Mouse (Mus musculus): Measurements from ENCODE around the gene Fbxo31. TPM values are rescaled to one million over a fixed set of nuclear protein-coding genes. Genes with fewer than 3 reads are reported as not detected.

Fbxo31 gene
- polyA plus RNA-seq, 1 experiment from 2014 or later, result 37.5 TPM

DNA sequence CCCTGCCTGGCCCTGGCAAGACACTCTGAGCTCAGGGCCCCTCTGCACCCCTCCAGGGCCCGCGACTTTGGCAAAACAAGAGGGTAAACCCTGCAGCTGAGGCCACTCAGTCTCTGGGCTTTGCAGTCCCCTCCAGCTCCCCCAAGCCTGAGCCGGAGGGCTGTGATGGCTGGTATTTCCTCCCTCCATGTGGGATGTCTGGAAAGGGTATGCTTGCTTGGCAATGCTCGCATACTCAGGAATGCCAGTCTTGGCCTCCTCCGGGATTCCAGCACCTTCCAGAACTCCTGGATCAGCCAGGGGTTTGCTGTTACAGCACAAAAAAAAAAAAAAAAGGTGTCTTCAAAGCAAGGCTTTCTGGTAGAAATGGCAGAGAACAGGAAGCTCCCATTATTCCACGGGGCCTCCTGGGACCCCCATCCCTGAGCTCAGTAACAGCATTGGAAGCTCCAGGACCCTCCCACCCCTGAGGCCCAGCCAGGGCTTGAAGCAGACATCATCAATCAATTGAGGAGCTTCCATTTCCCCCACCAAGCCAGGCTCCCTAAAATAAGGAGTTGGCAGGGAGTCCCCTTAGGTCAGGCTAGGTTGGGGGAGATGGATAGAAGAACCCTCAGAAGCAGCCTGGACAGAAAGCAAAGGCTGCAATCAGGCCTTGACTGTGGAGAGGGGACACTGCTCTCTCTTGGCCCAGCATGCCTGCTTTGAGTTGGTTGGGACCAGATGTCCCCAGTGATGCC is 51.6 kb downstream of the Fbxo31 start:
- H3K9me3 ChIP-seq (ENCODE audit: control insufficient read depth, low read length), result no peaks in the 10 kb centered on the region
- 61% methylated on average over 6 of the region's 6 CpGs for WGBS
- H3K4me3 ChIP-seq (ENCODE audit: low read length), result no peak overlapping the region
- no peaks in the 10 kb centered on the region for H3K27me3 ChIP-seq (replicated peaks; ENCODE audit: control insufficient read depth, insufficient read depth, low read length)
- no peak overlapping the region for H3K27ac ChIP-seq (ENCODE audit: low read depth, low read length)
- H3K4me2 ChIP-seq (ENCODE audit: low read length), result no peak overlapping the region
- H3K9ac ChIP-seq (ENCODE audit: low read depth, low read length), result no peak overlapping the region
- no peaks in the 10 kb centered on the region for H3K36me3 ChIP-seq (ENCODE audit: control insufficient read depth, insufficient read depth, low read length)
- no peak for ATAC-seq
- H3K4me1 ChIP-seq (ENCODE audit: control insufficient read depth, insufficient read depth, low read depth, low read length), result no peaks in the 10 kb centered on the region

DNA sequence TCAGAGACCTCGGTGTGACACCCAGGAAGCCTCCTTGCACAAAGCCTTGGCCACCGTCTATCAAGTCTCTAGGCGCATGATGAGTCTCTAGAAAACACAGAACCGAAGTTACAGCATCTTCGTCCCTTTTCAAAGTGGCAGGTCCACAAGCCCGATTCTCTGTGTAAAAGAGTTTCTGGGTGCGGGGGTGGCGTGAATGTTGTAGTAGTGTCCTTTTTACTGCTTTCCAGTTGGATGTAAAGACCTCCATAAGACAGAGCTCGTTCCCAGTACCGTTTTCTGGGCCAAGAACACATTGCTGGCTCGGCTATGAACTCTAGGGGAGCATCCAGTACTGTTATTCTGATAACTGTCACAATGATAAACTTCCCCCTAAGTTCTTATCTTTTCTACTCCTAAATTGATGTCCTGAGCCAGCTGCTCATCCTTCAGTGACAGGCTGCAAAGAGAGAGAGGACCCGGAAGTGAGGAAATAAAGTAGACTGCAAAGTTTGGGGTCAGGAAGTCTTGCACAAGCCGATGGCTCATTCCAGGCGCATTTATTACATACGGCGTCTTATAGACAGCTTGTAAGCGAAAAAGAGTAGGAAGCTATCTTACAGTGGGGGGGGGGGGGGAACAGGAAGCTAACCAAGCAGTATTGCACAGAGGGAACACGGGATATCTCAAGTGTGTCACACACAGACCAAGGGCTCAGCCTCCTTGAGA is 53.3 kb downstream of the Fbxo31 start:
- no peak overlapping the region for H3K9ac ChIP-seq (ENCODE audit: low read depth, low read length)
- ATAC-seq, result no peak
- H3K27me3 ChIP-seq (replicated peaks; ENCODE audit: control insufficient read depth, insufficient read depth, low read length), result no peaks in the 10 kb centered on the region
- H3K9me3 ChIP-seq (ENCODE audit: control insufficient read depth, low read length), result no peaks in the 10 kb centered on the region
- no peak overlapping the region for H3K4me2 ChIP-seq (ENCODE audit: low read length)
- no peak overlapping the region for H3K27ac ChIP-seq (ENCODE audit: low read depth, low read length)
- H3K4me3 ChIP-seq (ENCODE audit: low read length), result no peak overlapping the region
- H3K4me1 ChIP-seq (ENCODE audit: control insufficient read depth, insufficient read depth, low read depth, low read length), result no peaks in the 10 kb centered on the region
- WGBS, result 85% methylated on average over 18 of the region's 18 CpGs
- H3K36me3 ChIP-seq (ENCODE audit: control insufficient read depth, insufficient read depth, low read length), result no peaks in the 10 kb centered on the region

GRCm38 (mm10) chr8:121513429-121513828 is 65.2 kb downstream of the Fbxo31 start:
- WGBS, result 5% methylated on average over 12 of the region's 12 CpGs
- H3K27me3 ChIP-seq (replicated peaks; ENCODE audit: control insufficient read depth, insufficient read depth, low read length), result peaks cover 23% of the 10 kb centered on the region

GRCm38 (mm10) chr8:121511751-121512150 is 66.9 kb downstream of the Fbxo31 start:
- H3K9ac ChIP-seq (ENCODE audit: low read depth, low read length), result no peak overlapping the region
- H3K27me3 ChIP-seq (replicated peaks; ENCODE audit: control insufficient read depth, insufficient read depth, low read length), result peaks cover 23% of the 10 kb centered on the region
- H3K9me3 ChIP-seq (ENCODE audit: control insufficient read depth, low read length), result no peaks in the 10 kb centered on the region
- H3K36me3 ChIP-seq (ENCODE audit: control insufficient read depth, insufficient read depth, low read length), result no peaks in the 10 kb centered on the region
- no peak overlapping the region for H3K4me3 ChIP-seq (ENCODE audit: low read length)
- no peak for ATAC-seq
- 56% methylated on average over 9 of the region's 9 CpGs for WGBS
- H3K27ac ChIP-seq (ENCODE audit: low read depth, low read length), result no peak overlapping the region
- H3K4me1 ChIP-seq (ENCODE audit: control insufficient read depth, insufficient read depth, low read depth, low read length), result no peaks in the 10 kb centered on the region
- H3K4me2 ChIP-seq (ENCODE audit: low read length), result no peak overlapping the region

More at GRCm38 (mm10) chr8:121513429-121513828, 65.2 kb downstream of the Fbxo31 start:
- no peaks in the 10 kb centered on the region for H3K4me1 ChIP-seq (ENCODE audit: control insufficient read depth, insufficient read depth, low read depth, low read length)
- H3K4me3 ChIP-seq (ENCODE audit: low read length), result no peak overlapping the region
- H3K4me2 ChIP-seq (ENCODE audit: low read length), result no peak overlapping the region
- no peak overlapping the region for H3K9ac ChIP-seq (ENCODE audit: low read depth, low read length)
- peak; percentile 74 for ATAC-seq
- H3K36me3 ChIP-seq (ENCODE audit: control insufficient read depth, insufficient read depth, low read length), result no peaks in the 10 kb centered on the region
- H3K9me3 ChIP-seq (ENCODE audit: control insufficient read depth, low read length), result no peaks in the 10 kb centered on the region
- no peak overlapping the region for H3K27ac ChIP-seq (ENCODE audit: low read depth, low read length)

Other genes starting within 250 kb of the Fbxo31 start
- not detected in 2 replicates for gene 1700018B08Rik, start 34.5 kb downstream of the Fbxo31 start, polyA plus RNA-seq (2015; fragmentation: Nextera tagmentation; extraction: Ambion mirVana)
- 355 and 365 TPM in 2 replicates for gene Map1lc3b, start 11.6 kb upstream of the Fbxo31 start, polyA plus RNA-seq (2015; fragmentation: Nextera tagmentation; extraction: Ambion mirVana)
- 19.3 and 20.9 TPM in 2 replicates for gene Zcchc14, start 74.1 kb upstream of the Fbxo31 start, polyA plus RNA-seq (2015; fragmentation: Nextera tagmentation; extraction: Ambion mirVana)
- 106 and 118 TPM in 2 replicates for gene Jph3, start 150.8 kb upstream of the Fbxo31 start, polyA plus RNA-seq (2015; fragmentation: Nextera tagmentation; extraction: Ambion mirVana)